Mouse (Mus musculus) urinary bladder, postnatal 36 days (tissue): ENCODE measurements at regions not wholly inside any gene's neighbourhood (a gene's known extent, or its start where the extent isn't known, plus 50 kb on each side); places are given as distances from the start of the nearest gene placed in this dataset.

ENCODE experiments used
- DNase-seq, 2 experiments: peaks; one replicate each; pipeline ENCODE4 v3.0.0; 2022; ENCODE audit warnings: low spot score in 2 of 2, mixed read lengths in 1 of 2

- no peak for DNase-seq
Observed at GRCm38 (mm10) chr5:148454200-148454599, 54.5 kb upstream of the Slc7a1 start.

- DNase-seq = no peak
Observed at GRCm38 (mm10) chr5:148453776-148454175, 54.1 kb upstream of the Slc7a1 start.

GRCm38 (mm10) chr5:148452909-148453632 lies 53.4 kb upstream of the Slc7a1 start:
- no peak for DNase-seq

- DNase-seq = peak; percentile 32 to 52
Observed at GRCm38 (mm10) chr5:148451811-148452210, 52.1 kb upstream of the Slc7a1 start.

- peak; percentile 46 to 66 for DNase-seq
Observed at GRCm38 (mm10) chr5:148450924-148451323, 51.2 kb upstream of the Slc7a1 start.
